In the genomic region with DNA sequence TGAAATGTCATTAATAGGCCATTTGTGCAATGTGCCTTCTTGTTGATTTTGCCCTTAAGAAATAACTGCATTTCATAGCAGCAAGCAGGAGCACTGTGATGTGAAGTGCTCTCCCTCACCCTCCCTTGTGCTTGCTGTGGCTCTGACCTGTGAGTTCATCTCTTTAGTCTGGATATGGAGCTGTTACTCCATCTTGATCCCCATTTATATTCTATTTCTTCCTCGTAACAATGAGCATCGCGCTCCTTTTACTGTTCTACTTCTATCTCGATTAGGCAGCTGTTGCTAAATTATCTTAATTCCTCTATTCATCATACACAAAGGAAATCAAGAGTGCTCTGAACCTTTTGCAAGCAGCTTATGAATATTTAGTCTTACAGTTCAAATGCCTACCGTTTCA, we compare ENCODE assay signal across 17 mouse cellular contexts.
A peak's percentile ranks its signal among the peaks of the same experiment; 100 is the strongest.
DNase-seq lines count a peak whose midpoint lies in the region; ATAC-seq and TF ChIP-seq lines count a peak whose summit lies in the region.
"Had no signal": no experiment of that assay in that cellular context is flagged by ENCODE, and none has a peak within 500 bp of the region (broad histone marks: within the 10 kb centered on the region; RNA-seq: fewer than 3 reads in every experiment).

No protein-coding gene starts in this region.

- H3K4me3 ChIP-seq in midbrain, embryonic 13.5 days (replicated peaks), result no peak overlapping the region
- H3K4me3 ChIP-seq in midbrain, embryonic 14.5 days (replicated peaks; ENCODE audit: low read depth, low read length), result no peak overlapping the region
- no peak overlapping the region for H3K4me3 ChIP-seq in forebrain, embryonic 14.5 days (ENCODE audit: low read depth, low read length)
- H3K4me3 ChIP-seq: embryonic facial prominence, embryonic 10.5 days; heart, embryonic 12.5 days; hindbrain, embryonic 10.5 days had no signal

- no peaks in the 10 kb centered on the region for H3K27me3 ChIP-seq in midbrain, embryonic 13.5 days
- H3K27me3 ChIP-seq in midbrain, embryonic 14.5 days (ENCODE audit: control insufficient read depth, insufficient read depth, low read length), result no peaks in the 10 kb centered on the region
- no peaks in the 10 kb centered on the region for H3K27me3 ChIP-seq in forebrain, embryonic 14.5 days (replicated peaks; ENCODE audit: control insufficient read depth, insufficient read depth, low read length)
- H3K27me3 ChIP-seq: heart, embryonic 12.5 days had no signal

- no peak for TF ChIP-seq CTCF in brain, embryonic 14.5 days (IDR thresholded peaks at IDR 0.05; ENCODE audit: borderline replicate concordance, extremely low read depth, insufficient read depth, insufficient read length)

- no peaks in the 10 kb centered on the region; the same call in 1 of the 2 replicates for H3K4me1 ChIP-seq in midbrain, embryonic 13.5 days (replicated peaks)
- no peaks in the 10 kb centered on the region for H3K4me1 ChIP-seq in midbrain, embryonic 14.5 days (ENCODE audit: control insufficient read depth, insufficient read depth, low read length)
- no peaks in the 10 kb centered on the region for H3K4me1 ChIP-seq in forebrain, embryonic 14.5 days (ENCODE audit: control insufficient read depth, insufficient read depth, low read length)
- H3K4me1 ChIP-seq: embryonic facial prominence, embryonic 10.5 days; heart, embryonic 12.5 days; hindbrain, embryonic 10.5 days had no signal

- 40% methylated on average over 5 of the region's 5 CpGs for WGBS in midbrain, embryonic 13.5 days
- WGBS in midbrain, embryonic 14.5 days, result 34% methylated on average over 5 of the region's 5 CpGs
- 64% methylated on average over 5 of the region's 5 CpGs for WGBS in forebrain, embryonic 14.5 days

- no peak for DNase-seq in midbrain, embryonic 14.5 days
- DNase-seq in brain, embryonic 14.5 days (ENCODE audit: low read depth), result peak; percentile 68
- DNase-seq in forebrain, embryonic 14.5 days (ENCODE audit: low spot score), result peak; percentile 43
- no peak for DNase-seq in kidney, postnatal 4 days
- no peak for DNase-seq in adrenal gland, adult 8-10 months
- DNase-seq in urinary bladder, postnatal 10 days (ENCODE audit: low spot score), result no peak
- DNase-seq: adrenal gland, postnatal 10 days; cerebellum, adult 18-20 months; cerebellum, adult 9-11 months; cerebellum, postnatal 36 days; gastrocnemius, postnatal 14 days had no signal

- no peak overlapping the region for H3K9ac ChIP-seq in midbrain, embryonic 13.5 days (replicated peaks)
- no peak overlapping the region for H3K9ac ChIP-seq in midbrain, embryonic 14.5 days (replicated peaks; ENCODE audit: low read length)
- H3K9ac ChIP-seq in forebrain, embryonic 14.5 days (ENCODE audit: low read length), result no peak overlapping the region
- H3K9ac ChIP-seq: heart, embryonic 12.5 days; hindbrain, embryonic 14.5 days had no signal

- no peak for TF ChIP-seq POLR2A in brain, embryonic 14.5 days (IDR thresholded peaks at IDR 0.05; ENCODE audit: borderline replicate concordance, extremely low read depth, insufficient read depth, insufficient read length, poor library complexity, severe bottlenecking)

- H3K4me2 ChIP-seq in midbrain, embryonic 13.5 days (replicated peaks), result no peak overlapping the region
- H3K4me2 ChIP-seq in midbrain, embryonic 14.5 days (ENCODE audit: low read length), result no peak overlapping the region
- H3K4me2 ChIP-seq in forebrain, embryonic 14.5 days (ENCODE audit: low read length), result no peak overlapping the region
- H3K4me2 ChIP-seq: heart, embryonic 12.5 days; hindbrain, embryonic 14.5 days had no signal

- peak; percentile 55; the same call in 1 of the 2 replicates for ATAC-seq in midbrain, embryonic 13.5 days
- ATAC-seq in midbrain, embryonic 14.5 days (ENCODE audit: low FRiP score, low TSS enrichment), result no peak; the same call in 1 of the 2 replicates
- ATAC-seq in forebrain, embryonic 14.5 days, result peak; percentile 85
- ATAC-seq: intestine, postnatal 0 days had no signal

- no peaks in the 10 kb centered on the region for H3K9me3 ChIP-seq in midbrain, embryonic 13.5 days
- no peaks in the 10 kb centered on the region for H3K9me3 ChIP-seq in midbrain, embryonic 14.5 days (ENCODE audit: control insufficient read depth, low read length)
- H3K9me3 ChIP-seq in forebrain, embryonic 14.5 days (replicated peaks; ENCODE audit: control insufficient read depth, low read length), result no peaks in the 10 kb centered on the region
- H3K9me3 ChIP-seq: embryonic facial prominence, embryonic 10.5 days; heart, embryonic 12.5 days; hindbrain, embryonic 10.5 days had no signal

- no peaks in the 10 kb centered on the region for H3K36me3 ChIP-seq in midbrain, embryonic 13.5 days
- no peaks in the 10 kb centered on the region for H3K36me3 ChIP-seq in midbrain, embryonic 14.5 days (ENCODE audit: control insufficient read depth, insufficient read depth, low read length)
- H3K36me3 ChIP-seq in forebrain, embryonic 14.5 days (ENCODE audit: control insufficient read depth, insufficient read depth, low read length), result no peaks in the 10 kb centered on the region
- H3K36me3 ChIP-seq: embryonic facial prominence, embryonic 10.5 days; heart, embryonic 12.5 days; hindbrain, embryonic 10.5 days had no signal

- H3K27ac ChIP-seq in midbrain, embryonic 13.5 days, result no peak overlapping the region
- H3K27ac ChIP-seq in midbrain, embryonic 14.5 days (replicated peaks; ENCODE audit: low read depth, low read length), result no peak overlapping the region
- no peak overlapping the region for H3K27ac ChIP-seq in forebrain, embryonic 14.5 days (ENCODE audit: low read depth, low read length)
- H3K27ac ChIP-seq: embryonic facial prominence, embryonic 10.5 days; hindbrain, embryonic 10.5 days; hindbrain, embryonic 14.5 days had no signal

Comparison
In these comparisons a context has a peak if more than half of its experiments do, and no peak if none do; other contexts are left out.
1. DNase-seq: peak in brain, embryonic 14.5 days (single experiment) and forebrain, embryonic 14.5 days (single experiment); none in midbrain, embryonic 14.5 days (single experiment), kidney, postnatal 4 days (0 of 2), adrenal gland, adult 8-10 months (single experiment) and urinary bladder, postnatal 10 days (single experiment).